Mouse (Mus musculus): Measurements from ENCODE around the gene Chst15. TPM values are rescaled to one million over a fixed set of nuclear protein-coding genes. Genes with fewer than 3 reads are reported as not detected.

Gene Chst15
- total RNA-seq, 2 experiments from 2014 or later: 34.1 to 34.7 TPM

Other genes starting within 250 kb of the Chst15 start
- gene Cpxm2, start 162.5 kb downstream of the Chst15 start, total RNA-seq (2021): 1 to 10 TPM; 7.3 to 8.1 TPM